Mouse (Mus musculus): ENCODE measurements at regions not wholly inside any gene's neighbourhood (a gene's known extent, or its start where the extent isn't known, plus 50 kb on each side); places are given as distances from the start of the nearest gene placed in this dataset.

DNA sequence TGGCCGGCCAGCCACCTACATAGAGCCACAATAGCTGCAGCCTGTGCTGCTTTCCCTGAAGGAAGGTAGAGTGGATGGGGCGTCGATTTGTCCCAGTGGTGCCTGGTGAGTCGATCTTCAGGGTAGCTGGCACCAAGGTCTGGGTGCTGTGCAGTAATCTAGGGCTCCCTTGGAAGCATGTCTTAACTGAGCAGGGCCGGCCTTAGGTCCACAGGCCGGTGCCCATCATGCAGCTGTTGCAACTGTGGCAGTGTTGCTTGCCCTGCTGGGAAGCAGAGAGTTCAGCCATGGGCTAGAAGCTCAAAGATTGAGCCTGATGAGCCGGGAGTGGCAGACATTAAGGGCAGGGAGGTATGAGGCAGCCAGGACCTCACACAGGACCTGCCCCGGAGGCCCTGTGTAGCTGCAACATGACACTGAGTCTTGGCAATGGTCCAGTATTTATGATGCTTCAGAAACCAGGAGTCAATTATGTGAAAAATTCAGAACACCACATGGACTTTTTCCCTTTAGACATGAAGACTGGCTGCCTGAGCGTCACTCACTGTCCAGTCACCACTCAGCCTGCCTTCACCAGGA, 488.3 kb upstream of the Dab2 start:
- TF ChIP-seq HCFC1 (IDR thresholded peaks at IDR 0.05; ENCODE audit: low read depth, low read length) (no peak), MYC (IDR thresholded peaks at IDR 0.05; ENCODE audit: low read depth, low read length) (no peak), USF2 (conservative IDR thresholded peaks at IDR 0.05; ENCODE audit: low read depth, low read length) (no peak), MAZ (IDR thresholded peaks at IDR 0.05; ENCODE audit: low read depth, low read length) (no peak), NELFE (IDR thresholded peaks at IDR 0.05; ENCODE audit: low read depth, low read length) (no peak), ZC3H11A (IDR thresholded peaks at IDR 0.05; ENCODE audit: low read depth, low read length) (no peak), POLR2A (IDR thresholded peaks at IDR 0.05; ENCODE audit: low read depth, low read length) (no peak), POLR2AphosphoS2 (IDR thresholded peaks at IDR 0.05; ENCODE audit: low read depth, low read length) (no peak), CTCF (conservative IDR thresholded peaks at IDR 0.05 in 1 of 2, IDR thresholded peaks at IDR 0.05 in 1 of 2; ENCODE audit: low read depth in 2 of 2, low read length in 2 of 2) (no peak), RCOR1 (conservative IDR thresholded peaks at IDR 0.05; ENCODE audit: low read depth, low read length) (no peak), PAX5 (IDR thresholded peaks at IDR 0.05; ENCODE audit: low read length) (no peak), ZNF384 (IDR thresholded peaks at IDR 0.05; ENCODE audit: low read depth, low read length) (no peak), RAD21 (IDR thresholded peaks at IDR 0.05; ENCODE audit: low read depth, low read length) (no peak), EP300 (IDR thresholded peaks at IDR 0.05; ENCODE audit: low read length) (no peak)
